Mouse (Mus musculus) liver, postnatal 0 days (tissue): ENCODE measurements around the gene Cwc27.
A peak's percentile ranks its signal among the peaks of the same experiment; 100 is the strongest.

Experiments used
- CTCF ChIP-seq: sonication (generic); IDR thresholded peaks from 2 replicates; pipeline ENCODE4 v1.5.1; 2016; ENCODE audit warnings: antibody characterized with exemption, low read depth
- EP300 ChIP-seq: IDR thresholded peaks from 2 replicates; pipeline ENCODE4 v1.6.1; 2016; ENCODE audit warnings: antibody characterized with exemption, low read depth, mild to moderate bottlenecking

GRCm38 (mm10) chr13:104816270-104816634 is 690 bp downstream of the Cwc27 start:
- TF ChIP-seq CTCF (peak; percentile 14; the same call in 1 of the 2 replicates), EP300 (no peak)
